Mouse (Mus musculus) thymus, postnatal 36 days (tissue): Measurements from ENCODE around the gene Gjb1.

Source experiments
- DNase-seq, 2 experiments: peaks; one replicate each; pipeline ENCODE4 v3.0.0; 2022; ENCODE audit warnings: mixed read lengths in 2 of 2

The Gjb1 gene

DNA sequence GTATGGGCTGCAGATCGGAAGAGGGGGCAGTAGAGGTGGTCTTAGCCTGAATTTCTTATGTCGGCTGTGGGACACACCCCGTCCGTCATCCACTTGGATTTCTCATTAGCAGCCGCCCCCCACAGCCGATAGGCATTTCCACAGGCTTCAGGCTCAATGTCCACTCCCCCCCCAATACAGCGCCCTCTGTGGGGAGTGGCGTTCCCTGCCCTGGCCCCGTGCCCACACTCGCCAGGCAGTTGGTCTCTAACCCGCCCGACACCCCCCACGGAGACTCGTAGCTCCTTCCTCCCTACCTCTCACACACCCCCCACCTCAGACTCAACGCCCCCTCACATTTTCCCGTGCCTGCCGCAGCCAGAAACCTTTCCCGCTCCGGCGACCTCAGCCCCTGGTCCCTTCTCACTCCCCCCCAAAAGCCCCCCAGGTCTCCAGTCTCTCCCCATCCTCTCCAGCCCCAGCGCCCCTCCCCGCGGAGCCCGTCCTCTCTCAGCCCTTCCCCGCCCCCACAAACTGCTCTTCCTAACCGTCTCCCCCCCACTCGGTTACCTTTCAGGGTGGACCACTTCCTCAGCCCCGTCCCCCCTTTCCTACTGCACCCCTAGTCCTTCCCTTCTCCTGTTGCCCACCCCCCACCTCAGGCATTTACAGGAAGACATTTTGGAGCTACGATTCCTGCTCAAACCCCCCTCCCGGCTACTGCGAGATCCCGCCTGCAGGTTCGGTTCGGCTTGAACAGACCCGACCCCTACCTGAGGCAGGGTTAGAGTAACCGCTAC, 43.0 kb downstream of the Gjb1 start:
- DNase-seq, result peak; percentile 46 to 66

DNA sequence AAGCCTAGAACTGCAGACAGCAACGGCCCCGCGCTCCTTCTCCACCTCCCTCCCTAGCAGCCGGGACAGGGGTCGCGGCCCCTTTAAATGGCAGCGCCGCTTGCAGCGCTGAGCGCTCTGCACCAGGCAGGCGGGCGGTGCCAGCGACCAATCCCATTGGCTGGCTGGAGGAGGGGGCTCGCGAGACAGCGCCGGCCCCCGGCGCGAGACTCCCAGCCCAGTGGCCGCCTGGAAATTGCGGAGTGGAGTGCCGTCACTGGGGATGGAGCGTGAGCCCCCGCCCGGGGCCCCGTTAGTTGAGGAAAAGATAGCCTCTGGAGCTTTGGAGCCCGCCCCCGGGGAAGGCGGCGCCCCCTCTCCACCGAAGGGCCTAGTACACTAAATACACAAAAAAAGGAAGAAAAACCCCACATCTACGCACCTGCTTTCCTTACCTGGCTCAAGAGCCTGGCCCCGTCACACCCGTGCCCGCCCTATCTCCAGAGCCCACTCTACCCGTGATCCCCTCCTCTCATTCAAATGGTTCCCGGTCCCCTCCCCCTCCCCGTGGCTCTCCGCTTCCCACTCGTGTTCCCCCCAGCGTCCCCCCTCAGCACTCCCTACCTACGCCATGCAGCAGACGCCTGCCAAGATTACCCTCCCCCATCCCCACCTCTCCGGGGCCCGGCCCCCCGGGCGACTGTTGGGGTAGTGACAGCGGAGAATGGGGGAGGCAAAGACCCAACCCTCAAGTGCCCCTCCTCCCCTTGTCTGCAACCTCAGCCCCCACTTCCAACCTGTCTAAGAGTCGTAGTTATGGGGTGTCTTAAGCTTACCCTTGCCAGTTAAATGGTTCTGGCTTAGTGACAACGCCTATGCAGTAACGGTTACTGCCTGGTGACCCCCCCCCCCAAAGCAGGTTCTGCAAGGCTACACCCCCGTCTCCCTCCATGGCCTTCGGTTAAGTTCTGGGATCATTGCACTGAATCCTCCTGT, 43.8 kb downstream of the Gjb1 start:
- peak; percentile 84 to 90 for DNase-seq

DNA sequence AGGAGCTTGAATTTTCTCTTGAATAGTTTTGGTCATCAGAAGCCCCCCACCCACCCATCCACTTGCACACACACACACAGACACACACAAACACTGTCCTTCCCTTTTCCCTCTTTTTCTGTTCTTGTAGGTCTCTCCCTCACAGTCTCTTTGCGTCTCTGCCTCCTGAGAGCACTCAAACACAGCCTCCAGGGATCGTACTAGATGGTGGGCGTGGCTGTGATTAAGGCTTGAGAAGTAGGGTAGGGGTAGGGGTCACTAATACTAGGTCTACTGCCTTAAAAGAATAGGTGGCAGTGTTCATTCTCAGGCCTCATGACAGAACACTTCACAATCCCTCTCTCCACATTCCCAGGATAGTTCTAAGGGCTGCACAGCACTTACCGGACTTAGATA, 44.5 kb downstream of the Gjb1 start, which contains the start of gene Zmym3:
TSS of gene Zmym3 (minus strand) at position 150 of the 396 bp plus-strand sequence.
- no peak for DNase-seq

DNA sequence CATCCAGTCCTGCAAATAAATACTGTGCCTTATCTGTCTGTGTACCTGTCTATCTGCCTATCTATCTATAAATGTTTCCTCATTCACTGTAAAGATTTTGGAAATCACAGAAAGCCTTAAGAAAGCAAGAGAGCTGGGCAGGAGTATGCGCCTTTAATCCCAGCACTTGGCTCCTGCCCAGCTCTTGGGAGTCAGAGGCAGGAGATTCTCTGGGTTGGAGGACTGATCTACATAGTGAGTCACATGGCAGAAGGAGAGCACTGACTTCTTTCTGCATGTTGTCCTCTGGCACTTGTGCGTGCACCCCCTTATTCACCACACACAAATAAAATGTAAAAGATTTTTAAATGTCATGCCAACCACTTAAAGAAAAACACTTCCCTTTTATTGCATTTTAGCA, 47.3 kb downstream of the Gjb1 start:
- DNase-seq, result no peak

DNA sequence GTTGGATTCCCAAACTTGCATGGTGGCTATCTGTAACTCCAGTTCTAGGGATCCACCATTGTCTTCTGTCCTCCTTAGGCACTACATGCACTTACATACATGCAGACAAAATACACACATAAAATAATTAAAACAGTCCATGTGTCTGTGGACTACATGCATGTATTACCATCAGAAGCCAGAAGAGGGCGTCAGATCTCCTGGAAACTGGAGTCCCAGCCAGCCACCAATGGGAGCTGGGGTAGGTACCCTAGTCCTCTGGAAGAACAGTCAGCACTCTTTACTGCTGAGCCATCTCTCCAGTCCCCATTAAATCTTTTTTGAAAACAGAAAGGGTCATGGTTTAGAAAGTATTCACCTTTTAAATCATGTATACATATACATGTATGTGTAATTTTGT, 51.6 kb downstream of the Gjb1 start:
- peak in 1 of 2 experiments; percentile 5 for DNase-seq

DNA sequence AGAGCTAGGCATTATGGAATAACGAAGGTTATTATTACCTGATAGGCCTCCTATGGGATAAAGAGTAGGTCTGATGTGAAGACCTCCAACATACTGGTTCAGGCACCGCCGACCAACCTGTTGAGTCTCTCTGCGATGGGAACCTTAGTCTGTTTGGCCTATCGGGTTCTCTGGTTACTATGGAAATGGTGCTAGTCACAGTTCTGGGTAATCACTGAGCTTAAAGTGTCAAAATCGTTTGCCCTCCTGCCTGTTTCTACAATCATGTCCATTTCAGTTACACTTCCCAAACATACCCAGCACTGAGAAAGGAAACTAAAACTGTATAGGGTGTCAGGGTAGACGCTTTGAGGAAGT, 52.6 kb downstream of the Gjb1 start:
- DNase-seq, result no peak

DNA sequence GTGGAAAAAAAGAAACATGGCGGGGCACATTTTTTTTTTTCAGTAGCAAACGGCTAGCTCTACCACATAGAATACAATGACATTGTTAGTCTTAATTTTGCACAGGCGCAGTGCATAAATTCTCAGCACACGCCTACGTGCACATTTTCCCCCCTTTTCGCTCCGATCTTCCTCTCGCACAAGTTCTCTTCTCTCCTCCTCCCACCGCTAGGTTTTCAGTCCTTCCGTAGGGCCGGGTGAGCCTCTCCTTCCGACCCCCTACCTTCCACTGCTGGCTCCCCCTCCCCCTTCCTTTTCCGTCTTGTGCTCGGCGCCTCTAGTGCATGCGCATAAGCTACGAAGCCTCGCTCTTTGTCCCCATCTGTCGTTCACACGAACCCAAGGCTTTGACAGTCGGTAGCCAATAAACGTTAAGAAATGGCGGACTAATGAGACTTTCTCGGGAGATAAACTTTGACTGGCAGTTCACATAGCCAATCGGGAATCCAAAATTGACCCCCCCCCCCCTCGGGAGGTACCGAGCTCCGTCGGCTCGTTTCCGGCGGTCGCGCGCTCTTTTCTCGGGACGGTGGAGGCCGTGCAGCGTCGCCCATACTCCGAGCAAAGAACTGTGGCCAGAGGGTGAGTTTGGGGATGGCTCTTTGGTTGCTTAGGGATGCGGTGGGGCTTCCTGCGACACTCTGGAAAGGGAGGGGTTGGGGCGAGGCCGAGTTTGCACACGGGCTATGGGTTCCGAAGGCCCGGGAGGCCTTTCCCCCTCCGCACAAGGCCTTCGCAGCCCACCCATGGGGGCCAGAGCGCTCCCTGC, 53.2 kb downstream of the Gjb1 start, which contains the start of gene Nono:
TSS of gene Nono (plus strand) at position 177 of the 808 bp plus-strand sequence.
- peak; percentile 80 to 90 for DNase-seq

DNA sequence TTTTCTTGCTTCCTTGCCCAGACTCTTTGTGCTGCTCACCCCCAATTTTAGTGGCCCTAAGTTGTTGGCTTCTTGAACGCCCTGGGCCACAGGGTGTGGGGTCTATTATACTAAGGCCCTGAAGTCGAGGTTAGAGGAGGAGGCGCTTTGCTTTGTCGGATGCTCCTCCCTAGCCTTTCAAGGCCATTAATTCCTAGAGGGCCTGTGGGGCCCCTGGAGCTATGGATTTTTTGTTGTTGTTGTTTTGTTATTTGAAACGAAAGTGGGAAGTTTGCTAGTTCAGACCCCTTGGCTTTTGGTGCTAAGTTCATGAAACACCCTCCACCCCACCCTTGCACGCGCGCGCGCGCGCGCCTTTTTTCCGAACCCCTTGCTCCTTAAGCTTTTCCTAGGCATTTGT, 53.8 kb downstream of the Gjb1 start:
- peak in 1 of 2 experiments; percentile 22 for DNase-seq
